Mouse (Mus musculus): ENCODE data around the gene Slc51a.
"Not testable (repeated sequence)": the region's sequence is repeated elsewhere in the genome, so short reads cannot be mapped to it uniquely, and the experiment has no call there.

The Slc51a gene

GRCm38 (mm10) chr16:32510399-32511337 is 23.0 kb upstream of the Slc51a start:
- ATAC-seq (ENCODE audit: insufficient number of reproducible peaks, low FRiP score, low TSS enrichment), result no peak

GRCm38 (mm10) chr16:32509066-32509942 is 21.6 kb upstream of the Slc51a start:
- no peak for ATAC-seq (ENCODE audit: insufficient number of reproducible peaks, low FRiP score, low TSS enrichment)

GRCm38 (mm10) chr16:32508506-32509065 is 20.9 kb upstream of the Slc51a start:
- ATAC-seq (ENCODE audit: insufficient number of reproducible peaks, low FRiP score, low TSS enrichment), result no peak

DNA sequence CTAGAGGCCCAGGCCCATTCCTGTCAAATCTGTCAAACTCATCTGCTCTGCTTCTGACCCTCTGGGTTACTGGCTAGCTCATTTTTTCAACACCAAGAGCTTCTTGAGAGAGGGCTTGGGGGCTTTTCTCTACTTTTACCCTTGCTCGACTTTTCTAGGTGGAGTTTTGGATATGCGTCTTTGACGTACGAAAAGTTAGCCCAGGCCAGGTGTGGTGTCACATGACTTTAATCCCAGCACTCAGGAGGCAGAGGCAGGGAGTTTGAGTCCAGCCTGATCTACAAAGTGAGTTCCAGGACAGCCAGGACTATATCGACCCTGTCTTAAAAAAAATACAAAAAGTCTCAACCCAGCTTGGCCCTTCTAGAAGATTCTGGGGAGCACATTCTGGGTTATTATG is 20.4 kb upstream of the Slc51a start:
- no peak for ATAC-seq (ENCODE audit: insufficient number of reproducible peaks, low FRiP score, low TSS enrichment)

DNA sequence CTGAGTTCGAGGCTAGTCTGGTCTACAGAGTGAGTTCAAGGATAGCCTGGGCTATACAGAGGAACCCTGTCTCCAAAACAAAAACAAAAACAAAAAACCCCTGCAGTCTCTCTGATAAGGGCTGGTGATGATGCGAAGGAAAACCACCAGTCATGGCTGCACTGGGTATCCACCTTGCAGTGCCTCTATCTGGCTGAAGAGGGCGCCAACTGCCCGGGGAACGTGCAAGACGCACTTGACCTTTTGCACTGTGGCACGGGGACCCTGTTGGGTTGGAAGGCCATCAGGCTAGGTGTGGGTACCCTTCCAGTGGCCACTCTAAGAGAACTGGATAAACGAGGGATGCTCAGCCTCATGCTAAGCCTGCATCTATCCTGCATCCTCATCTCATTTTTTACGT is 19.7 kb upstream of the Slc51a start:
- ATAC-seq (ENCODE audit: insufficient number of reproducible peaks, low FRiP score, low TSS enrichment), result no peak

DNA sequence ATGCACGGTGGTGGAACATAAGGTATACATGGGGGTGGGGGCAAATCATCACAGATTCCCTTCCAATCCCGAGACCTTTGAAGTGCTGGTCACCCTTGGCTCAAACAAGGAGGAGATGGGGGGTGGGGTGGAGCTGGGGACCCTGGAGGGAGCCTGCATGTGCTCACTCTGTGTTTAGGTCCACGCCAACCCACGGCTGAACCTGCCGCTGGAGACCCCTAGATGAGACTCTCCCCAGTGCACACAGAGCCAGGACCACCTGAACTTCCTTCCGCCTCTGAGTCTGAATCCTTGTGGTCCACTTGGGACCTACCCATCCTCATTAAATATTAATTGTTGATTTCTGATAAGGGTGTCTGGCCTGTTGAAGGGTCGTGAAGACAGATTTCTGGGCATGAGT is 19.2 kb upstream of the Slc51a start:
- ATAC-seq (ENCODE audit: insufficient number of reproducible peaks, low FRiP score, low TSS enrichment), result no peak

GRCm38 (mm10) chr16:32506298-32506697 is 18.6 kb upstream of the Slc51a start:
- no peak for ATAC-seq (ENCODE audit: insufficient number of reproducible peaks, low FRiP score, low TSS enrichment)

- no peak for ATAC-seq (ENCODE audit: insufficient number of reproducible peaks, low FRiP score, low TSS enrichment)
Observed at GRCm38 (mm10) chr16:32503633-32504032, 16.0 kb upstream of the Slc51a start.

GRCm38 (mm10) chr16:32502621-32503335 is 15.1 kb upstream of the Slc51a start:
- no peak for ATAC-seq (ENCODE audit: insufficient number of reproducible peaks, low FRiP score, low TSS enrichment)

DNA sequence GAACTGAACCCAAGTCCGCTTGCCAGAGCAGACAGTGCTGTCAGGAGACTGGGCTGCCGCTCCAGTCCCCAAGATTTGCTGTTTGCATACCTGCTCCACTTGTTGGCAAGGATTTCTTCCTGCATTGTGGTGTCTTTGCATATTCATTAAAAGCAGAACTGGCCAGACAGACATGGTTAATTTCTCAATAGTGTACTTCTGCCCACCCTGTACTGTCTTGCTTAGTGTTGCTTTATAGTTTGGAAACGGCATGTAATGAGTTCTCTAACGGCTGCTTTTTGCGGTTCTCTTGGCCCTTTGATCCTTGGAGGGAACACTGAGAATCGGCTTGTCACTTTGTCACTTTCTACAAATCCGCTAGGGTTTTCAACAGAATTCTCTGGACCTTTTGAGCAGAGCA is 13.8 kb upstream of the Slc51a start:
- no peak for ATAC-seq (ENCODE audit: insufficient number of reproducible peaks, low FRiP score, low TSS enrichment)

- ATAC-seq (ENCODE audit: insufficient number of reproducible peaks, low FRiP score, low TSS enrichment), result peak; percentile 95
Observed at GRCm38 (mm10) chr16:32499430-32500037, 11.9 kb upstream of the Slc51a start.

DNA sequence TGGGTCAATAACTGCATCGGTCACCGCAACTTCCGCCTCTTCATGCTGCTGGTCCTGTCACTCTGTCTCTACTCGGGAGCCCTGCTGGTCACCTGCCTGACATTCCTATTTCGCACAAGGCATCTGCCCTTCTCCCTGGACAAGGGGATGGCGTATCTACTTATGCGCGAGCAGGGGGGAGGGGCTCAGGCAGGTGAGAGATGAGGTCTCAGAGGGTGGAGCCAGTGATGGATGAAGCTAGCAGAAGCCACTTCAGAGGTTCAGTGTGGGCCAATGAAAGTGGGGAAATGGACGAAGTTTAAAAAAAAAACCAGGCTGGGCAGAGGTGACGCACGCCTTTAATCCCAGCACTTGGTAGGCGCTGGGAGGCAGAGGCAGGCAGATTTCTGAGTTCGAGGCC is 11.3 kb upstream of the Slc51a start:
- ATAC-seq (ENCODE audit: insufficient number of reproducible peaks, low FRiP score, low TSS enrichment), result no peak

DNA sequence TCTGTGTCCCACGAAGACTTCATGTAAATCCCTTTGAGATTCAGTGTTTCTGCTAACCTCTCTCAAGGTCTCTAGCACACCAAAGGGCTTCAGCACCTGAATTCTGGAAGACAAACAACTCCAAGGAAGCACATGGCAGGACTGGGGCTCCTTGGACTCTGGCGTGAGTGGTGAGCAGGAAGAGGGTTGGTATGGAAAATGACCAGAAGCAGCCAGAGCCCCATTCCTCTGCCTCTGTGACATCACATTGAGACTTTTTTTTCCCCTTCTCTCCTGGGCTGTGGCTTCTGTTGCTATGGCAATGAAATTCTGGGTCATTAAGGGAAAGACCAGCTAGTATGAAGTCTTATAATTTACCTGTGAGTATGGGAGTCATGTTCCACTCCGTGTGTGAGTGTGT is 8.3 kb upstream of the Slc51a start, which contains the start of gene Zdhhc19:
TSS of gene Zdhhc19 (plus strand) at position 301 of the 400 bp plus-strand sequence.
- ATAC-seq (ENCODE audit: insufficient number of reproducible peaks, low FRiP score, low TSS enrichment), result no peak

- not testable (repeated sequence) for ATAC-seq (ENCODE audit: insufficient number of reproducible peaks, low FRiP score, low TSS enrichment)
Observed at GRCm38 (mm10) chr16:32494371-32494770, 6.7 kb upstream of the Slc51a start.

GRCm38 (mm10) chr16:32488939-32489338 is 1.3 kb upstream of the Slc51a start:
- ATAC-seq (ENCODE audit: insufficient number of reproducible peaks, low FRiP score, low TSS enrichment), result no peak

DNA sequence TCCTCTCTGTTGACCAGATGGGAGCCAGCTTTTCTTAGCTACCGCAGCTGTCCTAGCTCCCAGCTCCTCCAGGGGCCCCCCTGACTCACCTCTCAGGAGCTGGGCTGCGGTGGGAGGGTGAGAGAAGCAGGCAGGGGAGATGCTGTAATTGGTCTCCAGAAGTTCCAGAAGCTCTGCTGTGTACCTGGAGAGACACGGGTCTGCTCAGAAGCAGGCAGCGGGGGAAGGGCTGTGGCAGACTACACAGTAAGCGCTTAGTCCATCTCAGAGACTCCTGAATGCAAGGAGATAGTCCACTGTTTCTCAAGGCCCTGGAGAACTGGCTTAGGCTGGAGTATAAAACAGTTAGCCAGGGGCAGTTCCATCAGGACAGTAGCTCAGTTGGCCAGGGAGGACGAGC is 1.6 kb downstream of the Slc51a start:
- ATAC-seq (ENCODE audit: insufficient number of reproducible peaks, low FRiP score, low TSS enrichment), result no peak

- no peak for ATAC-seq (ENCODE audit: insufficient number of reproducible peaks, low FRiP score, low TSS enrichment)
Observed at GRCm38 (mm10) chr16:32485209-32485608, 2.5 kb downstream of the Slc51a start.

DNA sequence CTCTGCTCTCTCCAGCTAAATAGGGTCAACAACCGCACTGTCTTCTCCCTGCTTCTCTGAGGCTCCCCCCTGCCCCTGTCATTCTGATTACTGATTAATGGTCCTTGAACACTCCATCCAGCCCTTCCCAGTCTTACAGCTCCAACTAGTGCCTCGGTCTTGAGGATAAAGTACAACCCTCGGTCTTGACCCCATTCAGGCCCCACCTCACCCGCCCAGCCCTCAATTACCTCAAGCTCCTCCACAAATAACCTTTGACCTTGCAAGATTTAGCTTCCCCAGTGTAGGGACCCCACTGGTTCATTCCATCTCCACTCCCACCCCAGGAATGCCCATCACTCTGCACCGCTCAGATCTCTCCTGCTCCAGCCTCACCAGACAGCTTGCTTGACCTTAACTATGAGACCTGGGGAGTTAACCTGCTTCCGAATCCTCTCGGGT is 3.2 kb downstream of the Slc51a start:
- ATAC-seq (ENCODE audit: insufficient number of reproducible peaks, low FRiP score, low TSS enrichment), result no peak

GRCm38 (mm10) chr16:32479415-32479814 is 8.3 kb downstream of the Slc51a start:
- no peak for ATAC-seq (ENCODE audit: insufficient number of reproducible peaks, low FRiP score, low TSS enrichment)

DNA sequence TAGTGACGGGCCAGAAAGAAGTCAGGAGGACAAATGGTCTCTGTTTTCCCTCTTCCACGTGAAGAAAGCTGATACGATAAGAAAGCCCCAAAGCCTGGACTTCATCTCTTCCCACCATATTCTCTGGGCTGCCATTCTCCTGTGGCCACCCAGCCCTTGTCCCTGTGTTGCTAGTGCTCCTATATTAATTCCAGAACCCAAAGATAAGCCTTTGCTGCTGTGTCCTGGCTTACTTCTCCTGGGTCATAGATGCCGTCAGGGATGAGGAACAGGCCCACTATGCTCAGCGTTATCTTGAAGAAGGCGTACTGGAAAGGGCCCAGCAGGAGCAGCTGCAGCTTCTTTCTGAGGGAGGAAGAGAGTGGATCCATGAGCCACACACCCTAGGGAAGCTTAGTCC is 10.4 kb downstream of the Slc51a start:
- ATAC-seq (ENCODE audit: insufficient number of reproducible peaks, low FRiP score, low TSS enrichment), result no peak

Data from cerebellum, adult (tissue).